Mouse (Mus musculus) heart, adult 8-10 months (tissue): ENCODE results near the gene Spata2l. TPM values are rescaled to one million over a fixed set of nuclear protein-coding genes. Genes with fewer than 3 reads are reported as not detected.
"Not testable (repeated sequence)": the region's sequence is repeated elsewhere in the genome, so short reads cannot be mapped to it uniquely, and the experiment has no call there.

Source experiments
- DNase-seq: peaks from one replicate; pipeline ENCODE4 v3.0.0; 2022; ENCODE audit warnings: low spot score
- total RNA-seq, 4 experiments: library from RNA; stranded (reverse); gene quantifications; 2 replicates each; pipeline ENCODE4 v1.2.4; 2022

The Spata2l gene
- total RNA-seq, 4 experiments from 2014 or later, result 4.4 to 7.0 (median 6.0) TPM

DNA sequence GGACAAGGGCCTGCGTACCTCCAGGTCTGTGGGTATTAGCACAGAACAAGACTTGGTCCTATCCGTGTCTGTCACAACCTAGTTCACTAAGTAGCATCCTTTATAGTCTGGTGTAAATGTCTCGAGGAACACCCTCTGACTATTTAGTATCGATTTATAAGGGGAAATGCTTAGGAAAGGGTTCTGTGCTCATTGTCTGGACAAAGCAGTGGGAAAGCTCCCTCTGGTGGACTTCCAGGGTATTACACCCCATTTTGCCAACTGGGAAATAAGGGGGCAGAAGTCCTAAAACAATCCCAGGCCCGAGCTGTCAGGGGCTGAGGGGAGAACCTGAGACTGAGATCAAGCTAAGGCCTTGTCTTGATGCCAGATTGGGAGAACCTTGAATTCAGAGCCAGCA lies 33.7 kb downstream of the Spata2l start:
- peak; percentile 72 for DNase-seq

DNA sequence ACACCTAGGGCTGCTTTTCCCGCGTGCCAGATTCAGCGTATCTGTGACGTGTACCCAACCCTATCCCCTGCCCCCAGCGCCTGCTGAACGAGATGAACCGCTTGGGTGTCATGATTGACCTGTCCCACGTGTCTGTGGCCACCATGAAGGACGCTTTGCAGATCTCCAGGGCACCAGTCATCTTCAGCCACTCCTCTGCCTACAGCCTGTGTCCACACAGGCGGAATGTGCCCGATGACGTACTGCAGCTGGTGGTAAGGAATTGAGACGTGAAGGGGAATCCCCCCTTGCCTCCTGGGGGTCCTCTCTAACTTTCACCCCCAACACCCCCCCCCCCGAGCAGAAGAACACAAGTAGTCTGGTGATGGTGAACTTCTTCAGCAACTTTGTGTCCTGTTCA lies 36.2 kb downstream of the Spata2l start:
- DNase-seq, result no peak

DNA sequence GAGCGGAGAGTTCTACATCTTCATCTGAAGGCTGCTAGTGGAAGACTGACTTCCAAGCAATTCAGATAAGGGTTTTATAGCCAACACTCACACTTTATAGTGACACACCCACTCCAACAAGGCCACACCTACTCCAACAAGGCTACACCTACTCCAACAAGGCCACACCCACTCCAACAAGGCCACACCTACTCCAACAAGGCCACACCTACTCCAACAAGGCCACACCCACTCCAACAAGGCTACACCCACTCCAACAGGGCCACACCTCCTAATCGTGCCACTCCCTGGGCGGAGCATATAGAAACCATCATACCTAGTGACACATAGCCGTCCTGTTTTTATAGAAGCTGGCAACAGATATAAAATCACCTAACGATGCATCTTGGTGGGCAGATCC lies 39.0 kb downstream of the Spata2l start:
- not testable (repeated sequence) for DNase-seq

DNA sequence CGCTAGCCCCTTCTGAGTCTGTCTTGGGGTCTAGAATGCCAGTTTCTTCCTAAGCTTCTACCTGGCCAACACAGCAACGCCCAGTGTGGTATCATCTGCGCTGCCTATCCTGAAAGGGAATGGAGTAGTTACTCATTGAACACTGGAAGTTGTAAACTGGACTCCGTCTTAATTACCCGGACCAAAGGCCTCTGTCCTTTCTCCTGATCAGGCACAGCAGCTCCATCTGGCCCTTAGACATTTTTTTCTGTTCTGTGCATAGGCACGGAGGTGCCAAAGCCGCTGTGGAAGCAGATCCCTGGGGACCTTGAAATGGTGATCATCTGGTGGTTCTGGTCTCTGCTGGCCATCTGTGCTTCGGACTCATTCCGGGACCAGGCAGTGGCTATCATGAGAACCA lies 42.3 kb downstream of the Spata2l start:
- DNase-seq, result no peak

DNA sequence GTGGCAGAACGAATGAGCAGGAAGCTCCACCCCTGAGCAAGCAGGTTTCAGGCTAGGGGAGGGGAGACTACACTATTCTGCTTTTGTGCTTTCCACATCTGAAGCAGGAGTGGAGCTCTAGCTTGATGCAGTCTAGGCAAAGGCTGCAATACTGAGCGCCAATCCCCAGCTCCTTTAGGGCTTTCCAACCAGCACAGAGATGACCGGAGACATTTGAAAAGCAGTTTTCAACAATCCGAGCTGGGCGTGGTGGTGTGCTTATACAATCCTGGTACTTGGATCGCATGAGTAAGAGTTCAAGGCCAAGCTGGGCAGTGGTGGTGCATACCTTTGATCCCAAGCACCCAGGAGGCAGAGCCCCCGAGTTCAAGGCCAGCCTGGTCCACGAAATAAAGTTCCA lies 44.1 kb downstream of the Spata2l start:
- no peak for DNase-seq

DNA sequence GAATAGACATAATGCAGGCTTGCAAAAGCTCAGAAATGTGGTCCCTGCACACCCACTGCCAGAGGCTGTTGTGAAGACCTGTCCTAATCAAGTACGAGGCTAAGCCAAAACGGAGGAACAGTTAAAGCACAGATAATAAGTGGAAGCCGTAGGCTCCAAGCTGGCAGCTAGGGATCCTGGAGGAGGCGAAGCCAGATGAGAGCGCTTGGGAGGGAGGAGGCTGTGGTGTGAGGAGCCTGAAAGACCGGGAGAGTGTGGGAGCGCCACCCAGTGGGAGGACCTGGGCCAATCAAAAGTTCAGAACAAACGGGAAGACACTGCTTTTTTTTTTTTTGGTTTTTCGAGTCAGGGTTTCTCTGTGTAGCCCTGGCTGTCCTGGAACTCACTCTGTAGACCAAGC lies 45.4 kb downstream of the Spata2l start:
- peak; percentile 68 for DNase-seq

DNA sequence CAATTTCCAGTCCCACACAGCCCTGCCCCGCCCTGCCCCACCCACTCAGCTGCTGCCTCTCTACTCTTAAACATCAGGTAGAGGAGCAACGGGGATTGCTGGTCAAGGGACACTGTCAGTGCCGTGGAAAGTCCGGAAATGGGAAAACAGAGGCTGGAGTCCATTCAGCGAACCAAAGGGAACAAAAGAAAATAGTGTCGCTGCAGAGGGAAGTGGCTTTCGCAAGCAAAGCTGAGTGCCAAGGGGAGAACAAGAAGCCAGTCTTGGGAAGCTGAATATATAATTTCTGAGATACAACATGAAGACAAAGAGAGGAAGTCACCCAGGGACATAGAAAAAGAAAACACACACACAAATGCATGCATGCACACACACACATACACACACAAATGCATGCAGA lies 47.2 kb downstream of the Spata2l start:
- DNase-seq, result no peak

DNA sequence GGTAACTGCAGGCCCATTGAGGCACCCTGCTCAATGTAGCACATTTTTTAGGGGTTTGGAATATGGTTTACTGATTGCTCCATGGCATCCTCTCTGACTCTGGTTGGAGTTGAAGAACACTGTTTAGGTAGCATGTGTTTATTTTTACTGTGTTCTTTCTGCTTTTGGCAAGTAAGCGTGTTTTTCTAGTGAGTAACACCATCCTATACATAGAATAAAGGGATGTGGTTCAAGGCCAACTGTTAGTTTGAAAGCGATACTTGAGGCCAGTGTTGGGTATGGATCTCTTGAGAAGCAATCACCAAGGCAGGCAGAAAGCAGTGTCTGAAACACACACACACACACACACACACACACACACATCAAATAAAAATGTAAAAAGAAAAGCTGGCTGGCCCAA lies 48.0 kb downstream of the Spata2l start:
- no peak for DNase-seq

DNA sequence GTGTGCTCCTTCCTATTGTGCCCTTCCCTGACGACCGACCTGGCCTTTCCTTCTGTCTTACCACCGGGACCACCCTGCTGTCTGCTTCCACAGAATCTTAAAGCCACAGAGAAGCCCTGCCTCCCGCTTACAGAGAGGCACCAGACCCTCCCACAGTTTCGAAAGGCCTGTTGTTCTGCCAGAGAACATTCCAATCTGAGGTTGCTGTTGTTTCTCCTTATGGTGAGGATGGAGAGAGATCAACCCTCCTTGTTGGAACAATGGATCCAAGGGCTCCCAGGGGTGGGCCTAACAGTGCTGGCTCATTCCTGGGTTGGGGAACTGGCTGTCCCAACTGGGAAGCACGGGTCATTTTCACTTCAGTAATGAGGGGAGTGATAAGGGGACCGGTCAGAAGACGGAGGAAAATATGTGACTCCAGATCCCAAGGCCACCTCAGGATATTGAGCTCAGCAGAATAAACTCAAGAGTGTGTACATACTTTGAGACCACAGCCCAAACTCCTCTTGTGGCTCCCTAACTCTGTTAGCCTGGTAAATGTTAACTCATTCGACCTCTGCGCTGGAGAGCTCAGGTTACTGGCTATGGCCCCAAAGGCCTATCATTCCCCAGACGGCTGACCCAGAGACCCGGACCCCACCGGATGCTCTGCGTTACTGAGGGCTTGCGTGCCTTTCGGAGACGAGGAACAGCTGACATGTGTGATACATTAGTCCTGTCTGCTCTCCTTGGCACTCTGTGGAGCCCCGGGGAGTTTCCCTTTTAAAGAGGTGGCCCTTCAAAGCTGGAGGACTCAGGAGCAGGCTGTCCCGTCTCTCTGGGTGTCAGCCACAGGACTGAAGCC lies 50.2 kb downstream of the Spata2l start, which contains the start of gene Dpep1:
Gene Dpep1, plus strand, starts transcription at position 677 of the 844 bp plus-strand sequence.
- peak; percentile 81 for DNase-seq

DNA sequence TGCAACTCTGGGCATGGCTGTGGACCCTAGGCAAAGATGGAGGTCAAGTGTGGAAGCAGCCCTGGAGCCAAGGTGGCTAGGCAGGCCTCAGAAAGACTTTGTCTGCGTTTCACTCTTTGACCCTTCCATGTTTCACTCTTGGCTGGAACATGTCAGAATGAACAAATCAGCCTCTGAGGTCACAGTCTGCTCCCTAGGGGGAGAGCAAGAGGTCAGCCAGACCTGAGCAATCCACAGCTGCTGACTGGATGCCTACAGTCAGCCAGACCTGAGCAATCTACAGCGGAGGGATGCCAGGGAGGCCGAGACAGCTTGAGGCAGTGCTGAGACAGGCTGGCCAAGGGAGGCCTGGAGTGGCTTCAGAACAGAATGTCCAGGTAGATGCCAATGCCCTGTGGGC lies 54.6 kb downstream of the Spata2l start:
- DNase-seq, result peak; percentile 58

Other genes with a start within 250 kb of the Spata2l start
- gene Ankrd11, start 194.0 kb downstream of the Spata2l start, total RNA-seq, result 10 to 100 TPM; 71.5 to 75.9 (median 75.2) TPM
- 10 to 100 TPM; 86.9 to 99.5 (median 95.3) TPM for gene Spg7, start 173.3 kb downstream of the Spata2l start, total RNA-seq
- gene Rpl13, start 133.9 kb downstream of the Spata2l start, total RNA-seq, result 100 to 1,000 TPM; 402 to 462 (median 427) TPM
- gene Cpne7, start 118.9 kb downstream of the Spata2l start, total RNA-seq, result 1 to 10 TPM in 2 of 4 experiments, under 1 TPM in 2; 0.52 to 1.7 (median 0.89) TPM
- gene Sult5a1, start 77.9 kb downstream of the Spata2l start, total RNA-seq, result under 1 TPM; 0.34 to 0.87 (median 0.60) TPM
- 10 to 100 TPM; 22.6 to 45.5 (median 37.4) TPM for gene Dpep1, start 50.0 kb downstream of the Spata2l start, total RNA-seq
- gene Chmp1a, start 23.5 kb downstream of the Spata2l start, total RNA-seq, result 10 to 100 TPM; 61.3 to 68.0 (median 65.5) TPM
- gene Spata33, start 23.4 kb downstream of the Spata2l start, total RNA-seq, result 10 to 100 TPM; 22.0 to 36.7 (median 27.5) TPM
- gene Cdk10, start 11.4 kb downstream of the Spata2l start, total RNA-seq, result 10 to 100 TPM; 15.0 to 25.2 (median 20.2) TPM
- gene Zfp276, start 18.0 kb upstream of the Spata2l start, total RNA-seq, result 10 to 100 TPM in 1 of 4 experiments, 1 to 10 TPM in 3; 8.2 to 10.8 (median 9.2) TPM
- gene Vps9d1, start 18.1 kb upstream of the Spata2l start, total RNA-seq, result 10 to 100 TPM; 25.5 to 35.0 (median 27.5) TPM
- gene Fanca, start 82.3 kb upstream of the Spata2l start, total RNA-seq, result 1 to 10 TPM; 5.3 to 7.8 (median 6.3) TPM
- under 1 TPM in 2 of 4 experiments, not detected in 2; 0.16 to 0.22 TPM for gene Spire2, start 96.5 kb upstream of the Spata2l start, total RNA-seq
- 100 to 1,000 TPM; 135 to 187 (median 158) TPM for gene Tcf25, start 137.5 kb upstream of the Spata2l start, total RNA-seq
- gene Mc1r, start 170.9 kb upstream of the Spata2l start, total RNA-seq, result not detected
- under 1 TPM; 0.22 to 0.75 (median 0.35) TPM for gene Tubb3, start 175.2 kb upstream of the Spata2l start, total RNA-seq
- gene Def8, start 187.3 kb upstream of the Spata2l start, total RNA-seq, result 10 to 100 TPM; 64.0 to 74.9 (median 68.1) TPM
- gene Afg3l1, start 241.7 kb upstream of the Spata2l start, total RNA-seq, result 10 to 100 TPM; 59.2 to 78.1 (median 73.3) TPM